Mouse (Mus musculus): Measurements from ENCODE around the gene Cr1l.

- TF ChIP-seq CTCF (IDR thresholded peaks at IDR 0.05; ENCODE audit: low read depth, low read length) (no peak), POLR2A (IDR thresholded peaks at IDR 0.05; ENCODE audit: insufficient read depth, low read length) (no peak), EP300 (IDR thresholded peaks at IDR 0.05; ENCODE audit: insufficient read depth, low read depth, low read length) (no peak)
These were observed 259 bp upstream of the Cr1l start for GRCm38 (mm10) chr1:195131675-195132015.
